Mouse (Mus musculus) erythroblast, embryonic 14.5 days (primary cell): ENCODE measurements around the gene Isyna1.

Experiments
- GATA1 ChIP-seq: IDR thresholded peaks from 2 replicates; pipeline ENCODE4 v1.6.1; 2012; ENCODE audit warnings: low read length, inconsistent platforms, mixed read lengths
- TAL1 ChIP-seq: IDR thresholded peaks from 3 replicates; pipeline ENCODE4 v1.6.1; 2012; ENCODE audit warnings: low read length, inconsistent platforms, mixed read lengths

GRCm38 (mm10) chr8:70561809-70562535 lies 32.2 kb upstream of the Isyna1 start:
- TF ChIP-seq TAL1 (no peak), GATA1 (no peak)
